Comparison of ENCODE assay signal across 14 mouse cellular contexts in the genomic region with DNA sequence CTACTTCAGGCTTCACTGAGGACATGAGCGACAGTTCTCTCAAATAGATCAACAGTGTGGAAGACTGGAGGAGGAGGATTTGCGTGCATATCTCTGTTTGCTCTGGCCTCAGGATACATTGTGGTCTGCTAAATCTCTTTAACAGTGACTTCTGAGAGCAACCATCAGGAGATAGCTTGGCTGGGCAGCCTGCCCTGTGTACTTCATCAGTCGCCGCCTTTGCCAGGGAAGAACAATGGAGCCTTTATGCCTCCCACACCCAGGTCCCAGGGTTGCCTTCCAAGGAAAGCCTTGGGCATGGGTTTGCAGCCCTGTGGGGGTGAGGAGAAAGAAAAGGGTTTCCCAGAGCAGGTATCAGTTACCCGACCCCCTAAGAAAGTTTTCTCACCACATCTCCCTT.
DNase-seq lines count a peak whose midpoint lies in the region; ATAC-seq and TF ChIP-seq lines count a peak whose summit lies in the region.
"Had no signal": no experiment of that assay in that cellular context is flagged by ENCODE, and none has a peak within 500 bp of the region (broad histone marks: within the 10 kb centered on the region; RNA-seq: fewer than 3 reads in every experiment).

No protein-coding gene starts in this region.

- H3K4me1 ChIP-seq in heart, embryonic 10.5 days, result peaks cover 7% of the 10 kb centered on the region
- no peaks in the 10 kb centered on the region for H3K4me1 ChIP-seq in midbrain, postnatal 0 days (ENCODE audit: insufficient read depth, low read length)
- H3K4me1 ChIP-seq in midbrain, embryonic 11.5 days (ENCODE audit: control insufficient read depth, insufficient read depth, low read length), result no peaks in the 10 kb centered on the region
- no peaks in the 10 kb centered on the region for H3K4me1 ChIP-seq in stomach, postnatal 0 days (replicated peaks; ENCODE audit: control insufficient read depth, insufficient read depth)
- H3K4me1 ChIP-seq: stomach, embryonic 15.5 days had no signal

- no peak overlapping the region for H3K27ac ChIP-seq in heart, embryonic 10.5 days
- no peak overlapping the region for H3K27ac ChIP-seq in midbrain, postnatal 0 days (ENCODE audit: low read depth, low read length)
- H3K27ac ChIP-seq in midbrain, embryonic 11.5 days (ENCODE audit: low read depth, low read length), result no peak overlapping the region
- no peak overlapping the region for H3K27ac ChIP-seq in stomach, postnatal 0 days (replicated peaks)
- H3K27ac ChIP-seq: stomach, embryonic 15.5 days had no signal

- no peak overlapping the region for H3K4me3 ChIP-seq in heart, embryonic 10.5 days
- H3K4me3 ChIP-seq in midbrain, postnatal 0 days (ENCODE audit: low read depth, low read length), result no peak overlapping the region
- H3K4me3 ChIP-seq in midbrain, embryonic 11.5 days (ENCODE audit: low read depth, low read length), result no peak overlapping the region
- no peak overlapping the region for H3K4me3 ChIP-seq in stomach, postnatal 0 days (ENCODE audit: low read depth, low read length)
- H3K4me3 ChIP-seq: stomach, embryonic 15.5 days had no signal

- no peaks in the 10 kb centered on the region for H3K9me3 ChIP-seq in heart, embryonic 10.5 days
- H3K9me3 ChIP-seq in midbrain, postnatal 0 days (ENCODE audit: low read length), result no peaks in the 10 kb centered on the region
- H3K9me3 ChIP-seq in midbrain, embryonic 11.5 days (ENCODE audit: control insufficient read depth, low read length), result no peaks in the 10 kb centered on the region
- no peaks in the 10 kb centered on the region for H3K9me3 ChIP-seq in stomach, postnatal 0 days (ENCODE audit: control insufficient read depth, low read length)
- H3K9me3 ChIP-seq: stomach, embryonic 15.5 days had no signal

- H3K36me3 ChIP-seq in heart, embryonic 10.5 days, result no peaks in the 10 kb centered on the region
- no peaks in the 10 kb centered on the region for H3K36me3 ChIP-seq in midbrain, postnatal 0 days (ENCODE audit: insufficient read depth, low read length)
- H3K36me3 ChIP-seq in midbrain, embryonic 11.5 days (ENCODE audit: control insufficient read depth, insufficient read depth, low read length), result no peaks in the 10 kb centered on the region
- H3K36me3 ChIP-seq in stomach, postnatal 0 days (ENCODE audit: control insufficient read depth, insufficient read depth, low read length), result no peaks in the 10 kb centered on the region
- H3K36me3 ChIP-seq: stomach, embryonic 15.5 days had no signal

- no peaks in the 10 kb centered on the region for H3K27me3 ChIP-seq in heart, embryonic 10.5 days (ENCODE audit: insufficient read depth, poor library complexity, severe bottlenecking)
- no peaks in the 10 kb centered on the region for H3K27me3 ChIP-seq in midbrain, postnatal 0 days (ENCODE audit: insufficient read depth, low read length)
- H3K27me3 ChIP-seq in midbrain, embryonic 11.5 days (ENCODE audit: control insufficient read depth, insufficient read depth, low read length), result no peaks in the 10 kb centered on the region
- no peaks in the 10 kb centered on the region for H3K27me3 ChIP-seq in stomach, postnatal 0 days (ENCODE audit: control insufficient read depth, insufficient read depth, low read length)
- H3K27me3 ChIP-seq: CH12.LX; stomach, embryonic 15.5 days had no signal

- no peak for TF ChIP-seq CTCF in midbrain, postnatal 0 days (IDR thresholded peaks at IDR 0.05)
- TF ChIP-seq CTCF in stomach, postnatal 0 days (IDR thresholded peaks at IDR 0.05; ENCODE audit: low read depth), result no peak

- no peak for TF ChIP-seq EP300 in stomach, postnatal 0 days (optimal IDR thresholded peaks at IDR 0.05)

- no peak overlapping the region for H3K9ac ChIP-seq in midbrain, postnatal 0 days (replicated peaks; ENCODE audit: low read length, poor library complexity, severe bottlenecking)
- no peak overlapping the region for H3K9ac ChIP-seq in midbrain, embryonic 11.5 days (ENCODE audit: low read length)
- no peak overlapping the region for H3K9ac ChIP-seq in stomach, postnatal 0 days (ENCODE audit: low read length)
- H3K9ac ChIP-seq: stomach, embryonic 15.5 days had no signal

- H3K4me2 ChIP-seq in midbrain, postnatal 0 days (ENCODE audit: low read depth, low read length, poor library complexity, severe bottlenecking), result no peak overlapping the region
- no peak overlapping the region for H3K4me2 ChIP-seq in midbrain, embryonic 11.5 days
- no peak overlapping the region for H3K4me2 ChIP-seq in stomach, postnatal 0 days (replicated peaks; ENCODE audit: low read depth)
- H3K4me2 ChIP-seq: stomach, embryonic 15.5 days had no signal

- WGBS in heart, embryonic 10.5 days, result 35% methylated on average over 5 of the region's 5 CpGs
- 64% methylated on average over 5 of the region's 5 CpGs for WGBS in midbrain, postnatal 0 days
- 80% methylated on average over 5 of the region's 5 CpGs for WGBS in midbrain, embryonic 11.5 days
- 53% methylated on average over 5 of the region's 5 CpGs for WGBS in stomach, postnatal 0 days

- DNase-seq in heart, adult 11 months, result peak; percentile 93
- no peak for DNase-seq in heart, embryonic 10.5 days (ENCODE audit: low spot score)
- DNase-seq in midbrain, postnatal 0 days (ENCODE audit: low spot score), result peak; percentile 40
- no peak for DNase-seq in midbrain, embryonic 11.5 days (ENCODE audit: low spot score, missing footprints)
- DNase-seq in gonadal fat pad, adult 2 months (ENCODE audit: low read depth), result peak; percentile 20
- DNase-seq in stomach, postnatal 0 days (ENCODE audit: low spot score), result peak; percentile 26
- DNase-seq in thymus, postnatal 4 days, result no peak
- no peak for DNase-seq in neural tube, embryonic 10.5 days (ENCODE audit: extremely low spot score, low spot score)
- DNase-seq: embryo, embryonic 11 days; kidney, postnatal 4 days; right cerebral cortex, postnatal 25 days had no signal

- ATAC-seq in midbrain, postnatal 0 days (ENCODE audit: low FRiP score), result no peak
- ATAC-seq in midbrain, embryonic 11.5 days (ENCODE audit: low FRiP score), result no peak
- no peak for ATAC-seq in stomach, postnatal 0 days (ENCODE audit: low FRiP score, low TSS enrichment)
- ATAC-seq: forebrain, embryonic 16.5 days had no signal

Comparison
In these comparisons a context has a peak if more than half of its experiments do, and no peak if none do; other contexts are left out.
1. DNase-seq: peak in heart, adult 11 months (single experiment), midbrain, postnatal 0 days (single experiment), gonadal fat pad, adult 2 months (single experiment) and stomach, postnatal 0 days (single experiment); none in heart, embryonic 10.5 days (single experiment), midbrain, embryonic 11.5 days (single experiment), thymus, postnatal 4 days (single experiment) and neural tube, embryonic 10.5 days (single experiment).